Mouse (Mus musculus): ENCODE measurements around the gene Tbc1d23.
"Not testable (repeated sequence)": the region's sequence is repeated elsewhere in the genome, so short reads cannot be mapped to it uniquely, and the experiment has no call there.

Gene Tbc1d23

GRCm38 (mm10) chr16:57215957-57216356 is 15.3 kb downstream of the Tbc1d23 start:
- no peak for DNase-seq (ENCODE audit: low spot score)

- DNase-seq (ENCODE audit: low spot score): no peak
These were observed 20.3 kb downstream of the Tbc1d23 start for GRCm38 (mm10) chr16:57211037-57211436.

- DNase-seq (ENCODE audit: low spot score): no peak
These were observed 23.0 kb downstream of the Tbc1d23 start for GRCm38 (mm10) chr16:57208342-57208741.

GRCm38 (mm10) chr16:57197281-57197680 is 34.0 kb downstream of the Tbc1d23 start:
- no peak for DNase-seq (ENCODE audit: low spot score)

GRCm38 (mm10) chr16:57196590-57196989 is 34.7 kb downstream of the Tbc1d23 start:
- no peak for DNase-seq (ENCODE audit: low spot score)

GRCm38 (mm10) chr16:57191214-57191613 is 40.1 kb downstream of the Tbc1d23 start:
- DNase-seq (ENCODE audit: low spot score): no peak

- no peak for DNase-seq (ENCODE audit: low spot score)
These were observed 40.9 kb downstream of the Tbc1d23 start for GRCm38 (mm10) chr16:57190390-57190789.

- DNase-seq (ENCODE audit: low spot score): no peak
These were observed 41.8 kb downstream of the Tbc1d23 start for GRCm38 (mm10) chr16:57189493-57189892.

GRCm38 (mm10) chr16:57186618-57187017 is 44.7 kb downstream of the Tbc1d23 start:
- no peak for DNase-seq (ENCODE audit: low spot score)

GRCm38 (mm10) chr16:57182037-57182436 is 49.3 kb downstream of the Tbc1d23 start:
- DNase-seq (ENCODE audit: low spot score): no peak

GRCm38 (mm10) chr16:57181180-57181579 is 50.1 kb downstream of the Tbc1d23 start:
- DNase-seq (ENCODE audit: low spot score): no peak

- DNase-seq (ENCODE audit: low spot score): no peak
These were observed 53.6 kb downstream of the Tbc1d23 start for GRCm38 (mm10) chr16:57177664-57178063.

- no peak for DNase-seq (ENCODE audit: low spot score)
These were observed 54.0 kb downstream of the Tbc1d23 start for GRCm38 (mm10) chr16:57177254-57177653.

- no peak for DNase-seq (ENCODE audit: low spot score)
These were observed 55.0 kb downstream of the Tbc1d23 start for GRCm38 (mm10) chr16:57176276-57176675.

- DNase-seq (ENCODE audit: low spot score): no peak
These were observed 55.6 kb downstream of the Tbc1d23 start for GRCm38 (mm10) chr16:57175751-57176150.

GRCm38 (mm10) chr16:57174480-57174879 is 56.8 kb downstream of the Tbc1d23 start:
- DNase-seq (ENCODE audit: low spot score): not testable (repeated sequence)

- DNase-seq (ENCODE audit: low spot score): no peak
These were observed 59.7 kb downstream of the Tbc1d23 start for GRCm38 (mm10) chr16:57171570-57171969.

GRCm38 (mm10) chr16:57171161-57171560 is 60.1 kb downstream of the Tbc1d23 start:
- DNase-seq (ENCODE audit: low spot score): no peak

GRCm38 (mm10) chr16:57168236-57168635 is 63.1 kb downstream of the Tbc1d23 start:
- no peak for DNase-seq (ENCODE audit: low spot score)

- DNase-seq (ENCODE audit: low spot score): no peak
These were observed 63.8 kb downstream of the Tbc1d23 start for GRCm38 (mm10) chr16:57167514-57167912.

- peak; percentile 95 for DNase-seq (ENCODE audit: low spot score)
These were observed 64.4 kb downstream of the Tbc1d23 start, which contains the start of gene Nit2 for GRCm38 (mm10) chr16:57166611-57167513. Gene Nit2 (minus strand): TSS chr16:57167341.

- no peak for DNase-seq (ENCODE audit: low spot score)
These were observed 65.2 kb downstream of the Tbc1d23 start for GRCm38 (mm10) chr16:57166086-57166485.

- no peak for DNase-seq (ENCODE audit: low spot score)
These were observed 66.1 kb downstream of the Tbc1d23 start for GRCm38 (mm10) chr16:57165157-57165556.

GRCm38 (mm10) chr16:57163694-57164093 is 67.6 kb downstream of the Tbc1d23 start:
- no peak for DNase-seq (ENCODE audit: low spot score)

All from ovary, postnatal 10 days (tissue).